Mouse (Mus musculus) megakaryocyte, embryonic 14.5 days (primary cell): ENCODE data around the gene Slc22a15.

Experiments used
- FLI1 ChIP-seq: IDR thresholded peaks from 2 replicates; pipeline ENCODE4 v1.6.1; 2012; ENCODE audit warnings: low read length, inconsistent platforms, mixed read lengths
- GATA1 ChIP-seq: IDR thresholded peaks from 3 replicates; pipeline ENCODE4 v1.6.1; 2012; ENCODE audit warnings: mixed read lengths, low read length, inconsistent platforms, borderline replicate concordance

DNA sequence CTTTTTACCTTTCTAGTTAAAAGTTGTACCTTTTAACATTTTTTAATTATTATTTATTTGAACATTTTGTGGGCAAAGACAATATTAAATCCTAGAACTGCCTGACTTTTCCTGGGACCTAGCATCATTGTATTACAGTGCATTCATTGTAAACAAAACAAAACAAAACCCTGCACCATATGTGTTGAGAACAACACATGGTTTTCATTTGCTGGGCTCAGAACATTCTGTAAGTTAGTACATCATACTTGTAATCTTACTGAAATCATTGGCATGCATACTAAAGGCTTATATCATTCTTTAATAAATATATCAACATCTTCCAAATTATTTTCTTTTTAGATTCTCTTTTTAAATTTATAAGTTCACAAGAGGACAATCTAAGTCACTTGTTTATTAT, 2.4 kb upstream of the Slc22a15 start:
- TF ChIP-seq GATA1, result no peak
- TF ChIP-seq FLI1, result no peak
